Mouse (Mus musculus) splenic B cell, adult 2 months (primary cell): Measurements from ENCODE around the gene Naa35.

Experiments used
- DNase-seq: peaks from one replicate; pipeline ENCODE4 v3.0.0-alpha.2; 2011; ENCODE audit warnings: low read depth, low spot score
- H3K27me3 ChIP-seq: 2 replicates; pipeline ENCODE4 v1.6.1; 2012; ENCODE audit warnings: mild to moderate bottlenecking, low read length, moderate library complexity, mixed read lengths; ENCODE audit not compliant: control insufficient read depth, poor library complexity, insufficient read depth, severe bottlenecking
- H3K36me3 ChIP-seq: 2 replicates; pipeline ENCODE4 v1.6.1; 2012; ENCODE audit warnings: mild to moderate bottlenecking, low read length, moderate library complexity, mixed read lengths; ENCODE audit not compliant: control insufficient read depth, poor library complexity, insufficient read depth, severe bottlenecking

Naa35 gene

DNA sequence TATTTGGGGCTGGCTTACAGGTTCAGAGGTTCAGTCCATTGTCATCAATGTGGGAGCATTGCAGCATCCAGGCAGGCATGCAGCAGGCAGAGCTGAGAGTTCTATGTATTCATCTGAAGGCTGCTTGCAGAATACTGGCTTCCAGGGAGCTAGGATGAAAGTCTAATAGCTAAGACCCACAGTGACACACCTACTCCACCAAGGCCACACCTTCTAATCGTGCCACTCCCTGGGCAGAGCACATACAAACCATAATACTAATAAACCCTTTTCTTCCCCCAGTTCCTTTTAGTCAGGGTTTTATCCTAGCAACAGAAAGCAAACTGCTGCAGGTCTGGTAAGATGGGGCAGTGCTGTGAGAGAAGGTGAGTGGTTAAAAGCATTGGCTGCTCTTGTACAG is 7.6 kb downstream of the Naa35 start:
- DNase-seq, result no peak
- Histone ChIP-seq H3K36me3 (0 out of 2 replicates have a peak, but pooled peaks cover 8% of the 10 kb centered on the region), H3K27me3 (no peaks in the 10 kb centered on the region)

GRCm38 (mm10) chr13:59603096-59603495 is 18.0 kb downstream of the Naa35 start:
- Histone ChIP-seq H3K27me3 (no peaks in the 10 kb centered on the region), H3K36me3 (peaks cover 4% of the 10 kb centered on the region)
- DNase-seq, result no peak

DNA sequence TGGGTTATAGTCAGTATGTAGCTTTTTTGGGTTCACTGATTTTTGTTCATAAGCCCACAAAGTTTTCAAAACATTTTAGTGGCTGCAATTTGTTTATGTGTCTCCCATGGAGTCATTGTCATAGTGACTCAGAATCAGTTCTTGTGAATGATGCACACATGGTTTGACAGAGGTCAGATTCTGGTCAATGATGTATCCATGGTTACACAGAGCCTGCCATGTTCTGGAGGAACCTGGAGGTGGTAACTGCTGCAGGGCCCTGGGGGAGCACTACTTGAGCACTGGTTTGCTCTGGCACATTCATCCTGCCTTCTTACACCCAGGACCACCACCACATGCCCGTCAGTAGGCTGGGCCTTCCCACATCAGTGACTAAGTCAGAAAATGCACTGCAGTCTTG is 19.5 kb downstream of the Naa35 start:
- DNase-seq, result no peak
- H3K36me3 ChIP-seq, result peaks cover 4% of the 10 kb centered on the region

GRCm38 (mm10) chr13:59605221-59605922 is 20.3 kb downstream of the Naa35 start:
- no peaks in the 10 kb centered on the region for H3K27me3 ChIP-seq
- DNase-seq, result no peak

More for the DNA sequence above, 19.5 kb downstream of the Naa35 start:
- H3K27me3 ChIP-seq, result no peaks in the 10 kb centered on the region

GRCm38 (mm10) chr13:59609885-59610284 is 24.8 kb downstream of the Naa35 start:
- H3K36me3 ChIP-seq, result peaks cover 6% of the 10 kb centered on the region
- DNase-seq, result no peak
- H3K27me3 ChIP-seq, result no peaks in the 10 kb centered on the region

More at GRCm38 (mm10) chr13:59605221-59605922, 20.3 kb downstream of the Naa35 start:
- H3K36me3 ChIP-seq, result peaks cover 6% of the 10 kb centered on the region

DNA sequence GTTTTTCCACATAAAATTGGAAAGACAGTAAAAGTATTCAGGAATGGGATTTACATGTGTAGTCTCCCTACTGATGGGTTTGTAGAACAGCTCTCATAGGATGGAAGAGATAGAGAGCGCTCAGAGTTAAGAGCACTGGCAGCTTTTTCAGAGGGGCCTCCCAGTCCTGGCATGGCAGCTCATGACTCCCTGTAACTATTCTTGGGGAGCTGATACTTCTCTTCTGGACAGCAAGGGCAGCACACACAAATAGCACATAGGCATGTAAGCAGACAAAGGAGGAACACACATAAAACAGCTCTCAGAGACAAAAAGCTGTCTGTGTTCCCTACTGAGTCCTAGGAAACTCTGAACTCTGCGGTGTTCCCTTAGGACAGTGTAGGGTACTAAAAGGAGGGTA is 25.4 kb downstream of the Naa35 start:
- no peak for DNase-seq
- peaks cover 6% of the 10 kb centered on the region for H3K36me3 ChIP-seq
- no peaks in the 10 kb centered on the region for H3K27me3 ChIP-seq

GRCm38 (mm10) chr13:59613868-59614267 is 28.8 kb downstream of the Naa35 start:
- Histone ChIP-seq H3K36me3 (peaks cover 3% of the 10 kb centered on the region), H3K27me3 (no peaks in the 10 kb centered on the region)
- no peak for DNase-seq

DNA sequence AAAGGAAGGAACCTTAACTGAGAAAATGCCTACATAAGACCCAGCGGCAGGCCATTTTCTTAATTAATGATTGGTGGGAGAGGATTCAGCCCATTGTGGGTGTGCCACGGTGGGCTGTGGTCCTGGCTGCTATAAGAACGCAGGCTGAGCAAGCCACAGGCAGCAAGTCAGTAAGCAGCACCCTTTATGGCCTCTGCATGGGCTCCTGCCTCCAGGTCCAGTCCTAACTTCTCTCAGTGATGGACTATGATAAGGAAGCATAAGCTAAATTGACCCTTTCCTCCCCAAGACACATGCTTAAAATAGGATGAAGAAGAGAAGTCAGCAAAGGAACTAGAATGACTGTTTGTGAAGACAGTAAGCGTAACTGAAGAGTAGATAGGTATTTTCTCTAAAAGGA is 30.1 kb downstream of the Naa35 start:
- DNase-seq, result no peak

GRCm38 (mm10) chr13:59615554-59615953 is 30.5 kb downstream of the Naa35 start:
- H3K36me3 ChIP-seq, result no peaks in the 10 kb centered on the region; the same call in 1 of the 2 replicates
- H3K27me3 ChIP-seq, result no peaks in the 10 kb centered on the region
- DNase-seq, result no peak

More for the DNA sequence above, 30.1 kb downstream of the Naa35 start:
- Histone ChIP-seq H3K36me3 (no peaks in the 10 kb centered on the region; the same call in 1 of the 2 replicates), H3K27me3 (no peaks in the 10 kb centered on the region)

- H3K27me3 ChIP-seq, result no peaks in the 10 kb centered on the region
- DNase-seq, result no peak
- no peaks in the 10 kb centered on the region for H3K36me3 ChIP-seq
These were observed 33.4 kb downstream of the Naa35 start for GRCm38 (mm10) chr13:59618463-59618862.

- peaks cover 7% of the 10 kb centered on the region; the same call in 1 of the 2 replicates for H3K36me3 ChIP-seq
- DNase-seq, result no peak
- H3K27me3 ChIP-seq, result no peaks in the 10 kb centered on the region
These were observed 36.8 kb downstream of the Naa35 start for GRCm38 (mm10) chr13:59621643-59622489.

DNA sequence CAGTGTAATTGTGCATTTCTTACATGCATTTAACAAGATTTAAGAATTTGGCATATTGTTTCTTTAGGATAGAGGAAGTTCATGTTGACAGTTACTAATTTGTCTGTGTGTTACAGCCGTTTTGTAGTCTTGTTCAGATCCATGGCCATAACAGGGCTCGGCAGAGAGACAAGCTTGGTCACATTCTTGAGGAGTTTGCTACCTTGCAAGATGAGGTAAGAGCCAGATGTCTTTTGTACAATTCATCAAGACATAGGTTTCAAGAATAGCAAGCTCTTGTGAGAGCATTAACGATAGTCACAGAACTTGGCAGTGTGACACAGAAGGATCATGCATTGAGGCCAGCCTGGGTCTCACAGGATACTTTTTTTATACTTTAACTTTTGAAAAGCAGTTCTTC is 39.3 kb downstream of the Naa35 start:
- DNase-seq, result no peak
- no peaks in the 10 kb centered on the region for H3K27me3 ChIP-seq
- peaks cover 13% of the 10 kb centered on the region for H3K36me3 ChIP-seq

DNA sequence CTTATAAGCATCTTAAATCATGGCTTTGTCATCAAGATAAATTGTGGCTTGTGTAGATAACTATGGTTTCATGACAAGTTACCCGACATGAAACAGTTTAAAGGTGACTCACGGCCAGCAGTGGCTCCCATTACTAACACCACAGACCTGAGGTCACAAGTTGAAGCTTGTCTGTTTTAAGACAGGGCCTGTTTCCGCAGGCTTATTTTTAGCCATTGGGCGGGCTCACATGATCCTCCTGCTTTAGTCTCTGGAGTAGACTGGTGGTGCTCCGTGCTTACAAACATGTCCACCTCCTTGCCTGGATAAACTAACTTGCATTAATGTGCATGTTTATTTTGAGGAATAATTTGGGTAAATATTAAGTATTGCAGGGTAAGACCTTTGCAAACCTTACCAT is 39.8 kb downstream of the Naa35 start:
- DNase-seq, result no peak
- Histone ChIP-seq H3K27me3 (no peaks in the 10 kb centered on the region), H3K36me3 (peaks cover 13% of the 10 kb centered on the region)

DNA sequence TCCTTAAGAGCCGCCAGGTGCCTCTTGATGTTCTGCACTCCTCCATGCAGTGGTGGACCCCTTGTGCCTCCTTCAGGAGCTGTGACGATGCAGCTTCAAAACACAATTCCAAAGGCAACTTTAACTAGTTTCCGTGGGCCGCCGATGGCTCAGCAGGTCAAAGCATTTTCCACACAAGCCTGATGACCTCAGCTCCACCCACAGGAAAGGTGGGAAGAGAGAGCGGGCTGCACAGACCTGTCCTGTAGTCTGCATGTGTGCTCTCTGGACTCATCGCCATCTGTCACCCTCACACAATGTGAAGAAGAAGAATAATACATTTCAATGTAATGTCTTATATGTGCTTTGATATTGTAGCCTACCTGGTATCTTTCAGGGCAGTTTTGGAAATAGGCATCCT is 41.7 kb downstream of the Naa35 start:
- no peaks in the 10 kb centered on the region for H3K27me3 ChIP-seq
- H3K36me3 ChIP-seq, result peaks cover 16% of the 10 kb centered on the region
- no peak for DNase-seq

DNA sequence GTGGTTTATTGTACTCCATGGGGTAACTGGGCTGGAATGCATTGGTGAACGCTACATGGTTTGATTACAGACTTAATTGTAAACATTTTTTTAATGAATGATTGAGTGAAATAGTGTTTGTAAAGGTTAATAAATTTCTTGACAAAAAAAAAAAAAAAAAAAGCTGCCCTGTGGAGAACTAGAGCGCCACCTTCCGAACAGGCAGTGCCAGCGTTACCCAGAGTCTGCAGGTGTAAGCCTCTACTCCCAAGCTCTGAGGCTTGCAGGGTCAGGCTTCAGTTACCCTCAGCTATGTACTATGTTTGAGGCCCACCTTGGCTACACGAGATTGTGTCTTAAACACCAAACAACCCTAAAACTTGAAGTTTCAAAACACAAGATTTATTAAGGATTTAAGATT is 49.6 kb downstream of the Naa35 start:
- H3K36me3 ChIP-seq, result peaks cover 5% of the 10 kb centered on the region
- DNase-seq, result peak; percentile 27
- H3K27me3 ChIP-seq, result no peaks in the 10 kb centered on the region
